Mouse (Mus musculus) splenic B cell, adult 2 months (primary cell): Measurements from ENCODE around the gene Opalin.

Experiments
- DNase-seq: peaks from one replicate; pipeline ENCODE4 v3.0.0-alpha.2; 2011; ENCODE audit warnings: low read depth, low spot score
- H3K27me3 ChIP-seq: 2 replicates; pipeline ENCODE4 v1.6.1; 2012; ENCODE audit warnings: mild to moderate bottlenecking, low read length, moderate library complexity, mixed read lengths; ENCODE audit not compliant: control insufficient read depth, poor library complexity, insufficient read depth, severe bottlenecking
- H3K36me3 ChIP-seq: 2 replicates; pipeline ENCODE4 v1.6.1; 2012; ENCODE audit warnings: mild to moderate bottlenecking, low read length, moderate library complexity, mixed read lengths; ENCODE audit not compliant: control insufficient read depth, poor library complexity, insufficient read depth, severe bottlenecking

Opalin gene

DNA sequence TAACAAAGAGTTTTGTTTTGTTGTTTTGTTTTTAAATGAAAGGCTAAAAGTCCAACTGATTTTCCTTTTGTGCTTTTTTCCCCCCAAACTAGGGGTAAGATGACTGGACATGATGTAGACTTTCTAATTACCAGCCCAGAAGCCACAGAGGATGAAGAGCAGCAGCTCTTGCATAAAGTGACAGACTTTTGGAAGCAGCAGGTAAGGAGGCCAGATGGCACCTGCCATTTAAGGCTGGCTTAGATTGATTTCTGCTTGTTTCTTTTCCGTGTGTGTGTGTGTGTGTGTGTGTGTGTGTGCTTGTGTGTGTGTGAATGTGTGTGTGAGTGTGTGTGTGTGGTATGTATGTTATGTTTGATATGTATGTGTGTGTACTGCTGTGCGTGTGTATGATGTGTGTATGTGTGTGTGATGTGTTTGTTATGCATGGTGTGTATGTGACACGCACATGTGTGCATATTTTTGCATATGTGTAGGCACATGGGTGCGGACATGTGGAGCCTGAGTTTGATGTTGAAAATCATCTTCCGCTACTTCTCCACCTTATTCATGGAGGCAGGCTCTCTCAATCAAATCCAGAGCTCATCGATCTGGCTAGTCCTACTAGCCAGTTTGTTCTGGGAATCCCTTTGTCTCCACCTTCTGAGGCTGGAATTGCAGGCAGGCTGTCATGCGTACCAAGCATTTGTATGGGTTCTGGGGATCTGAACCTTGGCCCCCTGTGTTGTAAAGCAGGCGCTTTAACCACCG, 29.3 kb downstream of the Opalin start:
- Histone ChIP-seq H3K27me3 (no peaks in the 10 kb centered on the region), H3K36me3 (no peaks in the 10 kb centered on the region)
- no peak for DNase-seq

DNA sequence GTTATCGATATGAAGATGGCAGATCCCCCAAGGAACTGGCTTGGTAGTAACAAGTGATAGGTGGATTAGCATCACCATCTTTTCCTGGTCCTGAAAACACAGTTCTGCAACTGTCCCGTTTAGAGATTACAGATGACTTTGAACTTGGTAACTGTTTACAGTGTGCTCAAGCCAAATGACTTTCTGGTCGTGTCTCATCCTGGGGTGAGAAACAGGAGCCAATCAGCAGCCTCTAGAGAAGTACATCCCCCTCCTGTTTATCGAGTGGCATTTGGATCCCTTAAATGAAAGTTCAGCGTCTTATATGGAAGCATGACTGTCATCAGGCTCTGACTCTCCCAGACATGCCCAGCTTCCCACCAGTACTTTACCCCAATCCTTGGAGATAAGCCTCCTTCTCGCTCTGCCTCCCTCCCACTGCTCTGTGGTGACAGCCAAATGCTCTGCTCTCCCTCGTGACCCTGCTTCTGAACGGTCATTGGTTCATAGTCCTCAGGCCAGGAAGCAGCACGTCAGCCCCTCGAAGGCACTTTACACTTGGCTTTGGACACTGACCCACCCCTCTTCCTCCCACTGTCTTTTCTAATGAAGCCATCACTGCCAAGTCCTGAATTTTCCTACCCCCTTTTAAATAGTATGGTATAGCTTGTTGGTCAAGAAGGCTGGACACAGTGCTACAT, 31.7 kb downstream of the Opalin start:
- DNase-seq: no peak
- Histone ChIP-seq H3K36me3 (no peaks in the 10 kb centered on the region), H3K27me3 (no peaks in the 10 kb centered on the region)

DNA sequence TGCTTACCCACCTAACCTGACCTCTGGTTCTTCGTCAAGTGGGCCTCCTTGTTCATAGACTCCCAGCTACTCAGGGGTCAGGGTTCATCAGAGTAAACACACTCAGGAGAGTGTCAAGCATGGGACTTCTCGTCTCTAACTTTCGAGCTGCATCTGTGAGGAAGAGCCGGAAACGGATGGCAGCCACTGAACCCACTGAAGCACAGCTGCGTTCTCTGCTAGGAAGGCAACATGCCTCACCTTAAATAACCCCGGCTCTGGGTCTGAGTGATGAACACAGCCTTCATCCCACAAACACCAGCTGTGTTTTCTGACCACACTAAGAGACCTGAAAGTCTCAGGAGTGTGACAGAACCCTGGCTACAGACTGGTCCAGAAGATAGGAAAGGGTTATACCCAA, 37.8 kb downstream of the Opalin start:
- peak; percentile 43 for DNase-seq
- H3K27me3 ChIP-seq: no peaks in the 10 kb centered on the region
- no peaks in the 10 kb centered on the region for H3K36me3 ChIP-seq

DNA sequence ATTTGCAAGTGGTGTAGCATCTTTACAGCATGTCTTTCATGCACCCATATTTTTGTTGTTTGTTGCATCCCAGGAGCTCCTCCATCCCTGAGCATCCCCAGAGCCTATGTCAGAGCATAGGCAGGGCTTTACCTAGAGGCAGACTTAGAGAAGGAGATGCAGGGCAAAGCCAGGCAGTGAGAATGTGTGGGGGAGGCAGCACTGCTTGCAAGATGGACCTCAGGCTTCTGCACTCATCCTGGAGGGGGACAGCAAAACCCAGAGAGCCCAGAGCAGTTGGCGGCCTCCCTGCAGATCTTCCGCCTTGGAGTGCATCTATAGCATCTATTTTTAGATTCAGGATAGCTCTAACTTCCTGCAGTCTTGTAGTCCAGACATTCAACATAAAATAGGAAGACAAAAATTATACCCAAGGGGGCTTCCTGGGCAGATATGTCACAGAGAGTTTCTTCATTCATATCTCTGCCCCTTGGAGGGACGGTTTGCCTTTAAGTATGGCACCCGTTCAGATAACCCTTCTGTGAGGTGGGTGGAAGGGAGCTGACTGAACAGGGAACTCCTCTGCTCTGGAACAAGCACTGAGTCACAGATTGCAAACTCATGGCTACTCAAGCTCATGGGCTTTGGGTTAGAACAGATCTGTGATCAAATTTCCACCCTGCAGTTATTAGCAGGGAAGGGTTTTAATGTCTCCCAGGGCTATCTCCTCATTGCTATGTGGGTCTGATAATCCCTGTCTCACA, 40.9 kb downstream of the Opalin start:
- DNase-seq: no peak
- no peaks in the 10 kb centered on the region for H3K36me3 ChIP-seq
- H3K27me3 ChIP-seq: no peaks in the 10 kb centered on the region

DNA sequence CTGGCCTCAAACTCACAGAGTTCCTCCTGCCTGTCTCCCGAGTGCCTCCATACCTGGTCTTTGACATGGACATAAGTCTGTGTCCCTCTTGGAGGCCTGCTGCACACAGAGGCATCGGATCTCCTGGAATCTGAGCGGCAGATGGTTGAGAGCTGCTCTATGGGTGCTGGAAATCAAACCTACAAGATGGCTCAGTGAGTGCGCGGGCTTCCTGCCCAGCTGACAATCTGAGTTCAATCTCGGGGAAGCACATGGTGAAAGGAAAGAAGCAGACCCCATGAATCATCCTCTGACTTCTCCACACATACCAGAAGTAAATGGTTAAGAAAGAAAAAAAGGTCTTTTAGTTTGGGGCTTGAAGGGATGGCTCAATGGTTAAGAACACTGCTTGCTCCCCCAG, 45.0 kb downstream of the Opalin start:
- H3K27me3 ChIP-seq: no peaks in the 10 kb centered on the region
- no peak for DNase-seq

DNA sequence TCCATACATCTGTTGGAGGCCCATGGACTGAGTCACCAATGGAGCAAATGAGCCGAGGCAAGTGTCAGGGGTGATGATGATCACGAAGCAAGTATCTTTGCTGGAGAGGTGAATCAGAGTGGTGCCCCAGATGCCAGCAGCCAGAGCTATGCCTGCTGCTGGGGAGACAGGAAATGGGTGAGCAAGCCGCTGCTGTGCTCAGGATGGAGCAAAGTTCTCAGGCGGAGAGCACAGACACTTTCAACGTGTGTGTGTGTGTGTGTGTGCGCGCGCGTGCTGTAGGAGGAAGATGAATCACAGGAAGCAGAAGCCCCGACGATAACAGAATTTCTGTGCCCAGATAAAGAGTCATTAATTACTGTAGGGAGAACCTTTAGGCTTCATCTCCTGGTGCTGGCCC, 45.9 kb downstream of the Opalin start:
- no peaks in the 10 kb centered on the region for H3K27me3 ChIP-seq
- DNase-seq: peak; percentile 71
- H3K36me3 ChIP-seq: no peaks in the 10 kb centered on the region

More for the DNA sequence above, 45.0 kb downstream of the Opalin start:
- H3K36me3 ChIP-seq: no peaks in the 10 kb centered on the region

DNA sequence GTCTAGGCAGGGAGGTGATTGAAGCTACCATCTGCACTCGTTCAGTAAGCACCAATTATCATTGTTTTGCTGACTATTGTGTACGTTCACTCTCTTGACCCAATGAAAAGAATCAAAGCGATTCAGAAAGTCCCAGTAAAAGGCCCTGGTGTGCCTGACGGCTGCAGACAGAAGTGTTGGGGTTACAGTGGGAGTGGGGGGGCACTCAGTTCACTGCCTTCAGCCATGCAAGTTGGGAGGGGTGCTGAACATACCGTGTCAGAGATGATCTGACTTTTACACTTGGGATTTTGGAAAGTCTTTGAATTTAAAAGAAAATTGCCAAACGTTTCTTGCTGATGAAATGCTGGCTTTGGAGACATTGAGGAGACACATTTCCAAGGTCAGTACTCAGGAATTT, 46.8 kb downstream of the Opalin start:
- no peaks in the 10 kb centered on the region for H3K36me3 ChIP-seq
- no peak for DNase-seq

DNA sequence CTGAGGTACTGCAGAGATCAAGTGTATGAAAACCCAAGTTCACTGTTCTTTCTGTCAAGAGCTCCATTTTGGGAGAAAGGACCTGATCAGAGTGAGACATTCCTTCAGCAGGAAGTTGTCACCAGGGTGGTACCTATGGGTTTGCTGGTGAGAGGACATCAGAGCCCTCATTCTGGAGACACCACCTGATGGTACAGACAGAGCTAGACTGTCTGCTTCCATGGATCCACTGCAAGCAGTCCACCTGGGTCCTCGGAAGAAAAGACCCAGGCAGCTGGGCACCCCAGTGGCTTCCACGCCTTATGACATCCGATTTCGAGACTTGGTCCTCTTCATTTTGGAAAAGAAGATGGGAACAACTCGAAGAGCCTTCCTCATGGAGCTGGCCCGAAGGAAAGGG, 47.7 kb downstream of the Opalin start, which contains the start of gene Dntt:
Gene Dntt, plus strand, starts transcription at position 57 of the 400 bp plus-strand sequence.
- H3K36me3 ChIP-seq: no peaks in the 10 kb centered on the region
- H3K27me3 ChIP-seq: no peaks in the 10 kb centered on the region
- DNase-seq: no peak

More for the DNA sequence above, 46.8 kb downstream of the Opalin start:
- no peaks in the 10 kb centered on the region for H3K27me3 ChIP-seq

DNA sequence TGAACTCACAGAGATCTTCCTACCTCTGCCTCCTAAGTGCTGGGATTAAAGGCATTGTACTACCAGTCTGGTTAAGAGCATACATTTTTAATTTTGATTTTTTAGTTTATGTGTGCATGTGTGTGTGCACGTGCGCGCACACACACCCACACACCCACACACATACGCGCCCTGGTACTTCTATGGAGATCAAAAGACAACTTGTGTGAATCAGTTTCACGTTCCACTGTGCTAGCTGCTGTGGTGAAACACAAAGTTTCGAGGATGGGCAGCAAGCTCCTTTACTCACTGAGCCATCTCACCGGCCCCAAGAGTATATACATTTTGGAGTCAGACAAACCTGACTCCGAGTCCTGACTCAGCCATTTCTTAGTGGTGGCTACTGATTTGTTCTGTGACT, 49.3 kb downstream of the Opalin start:
- DNase-seq: no peak
- Histone ChIP-seq H3K36me3 (no peaks in the 10 kb centered on the region), H3K27me3 (no peaks in the 10 kb centered on the region)

DNA sequence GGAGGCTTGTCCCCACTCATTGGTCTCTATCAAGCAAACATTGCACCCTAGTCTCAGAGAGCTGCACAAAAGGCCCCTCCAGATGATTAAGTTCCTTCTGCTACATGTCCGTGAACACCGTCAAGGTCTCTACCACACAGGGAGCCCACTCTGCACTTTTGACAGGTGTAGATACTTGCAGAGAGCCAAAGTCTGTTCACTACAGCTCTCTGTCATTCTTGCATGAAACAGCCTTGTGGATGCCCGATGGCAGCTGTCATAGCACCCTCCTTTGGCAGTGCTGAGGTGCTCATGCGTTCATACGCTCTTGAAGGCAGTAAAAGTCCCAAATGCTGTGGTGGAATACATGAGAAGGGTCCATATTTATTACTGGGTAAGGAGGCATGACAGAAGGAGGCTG, 49.9 kb downstream of the Opalin start:
- H3K36me3 ChIP-seq: no peaks in the 10 kb centered on the region
- DNase-seq: peak; percentile 34
- H3K27me3 ChIP-seq: no peaks in the 10 kb centered on the region

DNA sequence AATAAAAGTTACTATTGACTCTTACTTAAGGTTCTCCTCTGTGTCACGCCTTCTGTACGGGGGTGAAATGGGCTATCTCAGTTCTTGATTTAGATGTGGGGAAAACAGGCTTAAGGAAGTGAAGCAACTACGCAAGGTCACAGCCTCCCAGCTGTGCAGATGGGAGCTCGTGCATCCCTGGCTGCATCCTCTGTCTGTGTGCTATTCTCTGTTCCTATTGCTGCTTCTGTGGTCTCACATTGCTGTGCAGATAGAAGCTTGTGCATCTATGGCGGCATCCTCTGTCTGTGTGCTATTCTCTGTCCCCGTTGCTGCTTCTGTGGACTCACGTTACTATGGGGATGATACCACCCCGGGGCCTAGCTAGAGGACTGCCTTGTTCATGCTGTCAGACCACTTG, 50.4 kb downstream of the Opalin start:
- no peaks in the 10 kb centered on the region for H3K27me3 ChIP-seq
- peak; percentile 42 for DNase-seq
- H3K36me3 ChIP-seq: no peaks in the 10 kb centered on the region

DNA sequence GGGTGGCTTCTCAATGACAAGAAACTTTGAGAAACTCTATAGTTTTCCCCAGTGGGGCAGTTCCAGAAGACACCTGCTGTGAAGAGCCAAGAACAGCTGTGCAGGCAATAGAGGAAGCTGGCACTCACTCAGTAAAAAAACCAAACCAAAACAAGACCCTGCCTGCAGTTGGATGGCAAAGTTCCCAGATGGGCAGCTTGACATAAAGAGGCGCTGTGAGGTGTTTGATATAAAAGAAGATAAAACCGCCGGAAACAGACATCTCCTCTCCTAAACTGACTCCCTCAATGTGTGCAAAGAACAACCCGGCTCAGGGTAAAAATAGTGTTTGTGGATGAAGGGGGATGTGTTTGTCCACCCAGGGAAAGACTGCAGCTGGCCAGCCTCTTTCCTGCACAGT, 54.7 kb downstream of the Opalin start:
- Histone ChIP-seq H3K27me3 (no peaks in the 10 kb centered on the region), H3K36me3 (no peaks in the 10 kb centered on the region)
- DNase-seq: no peak

DNA sequence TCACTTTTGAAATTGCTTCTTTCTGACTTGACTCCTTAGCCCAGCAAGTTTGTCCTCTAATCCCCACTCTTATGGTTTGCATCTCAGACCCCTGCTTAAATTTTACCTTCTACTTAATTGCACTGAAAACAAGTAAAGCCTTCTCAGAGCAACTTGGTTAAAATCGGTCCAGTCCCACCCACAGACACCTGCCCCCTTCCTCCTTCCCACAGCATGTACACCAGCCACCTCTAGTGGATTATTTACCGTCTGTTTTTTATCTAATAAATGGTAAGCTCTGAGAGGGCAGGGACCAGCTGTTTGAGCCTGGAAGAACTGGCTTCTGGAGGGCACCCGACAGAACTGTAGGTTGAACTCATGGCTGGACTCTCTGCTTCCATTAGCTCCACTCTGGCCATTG, 56.4 kb downstream of the Opalin start:
- Histone ChIP-seq H3K27me3 (no peaks in the 10 kb centered on the region), H3K36me3 (no peaks in the 10 kb centered on the region)
- no peak for DNase-seq

DNA sequence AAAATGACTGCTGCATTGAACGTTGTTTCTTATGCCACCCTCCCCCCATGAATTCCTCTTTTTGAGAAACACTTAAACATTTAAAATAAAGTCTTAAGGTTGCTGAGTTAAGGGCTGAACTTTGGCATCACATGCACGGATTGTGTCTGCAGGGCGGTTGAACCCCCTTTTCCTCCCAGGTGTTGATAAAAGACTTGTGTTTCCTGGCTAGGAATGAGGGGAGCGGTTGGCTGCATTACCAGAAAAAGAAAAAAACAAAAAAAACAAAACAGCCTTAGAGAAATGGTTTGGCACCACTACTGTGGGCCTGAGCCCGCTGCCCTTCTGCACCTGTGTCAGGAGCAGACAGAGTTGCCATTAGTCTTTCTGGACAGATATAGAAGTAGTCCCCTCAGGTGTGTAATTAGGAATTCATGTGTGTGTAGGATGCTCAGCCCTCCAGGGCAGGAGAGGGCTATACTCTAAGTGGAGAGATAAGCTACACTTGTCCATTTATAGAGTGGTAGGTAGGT, 57.7 kb downstream of the Opalin start:
- no peaks in the 10 kb centered on the region for H3K36me3 ChIP-seq
- no peak for DNase-seq
- no peaks in the 10 kb centered on the region for H3K27me3 ChIP-seq
